Mouse (Mus musculus): ENCODE data around the gene Olfr411.
A peak's percentile ranks its signal among the peaks of the same experiment; 100 is the strongest.

DNA sequence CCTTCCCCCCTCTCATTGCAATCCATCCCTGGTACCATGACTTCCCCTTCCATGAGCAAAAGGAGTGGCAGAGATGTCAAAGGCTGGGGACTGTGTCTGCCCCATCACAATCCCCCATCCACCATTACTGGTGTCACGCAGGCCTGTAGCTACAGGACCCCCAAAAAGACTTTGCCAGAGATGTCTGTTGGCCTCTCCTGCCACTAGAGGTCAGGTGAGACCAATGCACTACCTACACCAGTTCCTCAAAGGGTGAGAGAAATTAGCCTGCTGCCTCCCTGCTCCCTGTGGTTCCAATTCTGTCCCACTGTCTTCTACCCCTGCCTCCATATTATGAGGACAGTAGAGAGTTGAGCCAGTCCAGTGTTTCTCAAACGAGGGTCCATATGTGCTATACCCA lies 49.7 kb upstream of the Olfr411 start:
- no peak for TF ChIP-seq POLR2A (IDR thresholded peaks at IDR 0.05; ENCODE audit: low read depth, low read length)
- TF ChIP-seq CTCF (IDR thresholded peaks at IDR 0.05; ENCODE audit: borderline replicate concordance, insufficient read depth, low read length): peak; percentile 33; the same call in 1 of the 2 replicates
